ENCODE assay signal across 8 mouse cellular contexts in the genomic region with DNA sequence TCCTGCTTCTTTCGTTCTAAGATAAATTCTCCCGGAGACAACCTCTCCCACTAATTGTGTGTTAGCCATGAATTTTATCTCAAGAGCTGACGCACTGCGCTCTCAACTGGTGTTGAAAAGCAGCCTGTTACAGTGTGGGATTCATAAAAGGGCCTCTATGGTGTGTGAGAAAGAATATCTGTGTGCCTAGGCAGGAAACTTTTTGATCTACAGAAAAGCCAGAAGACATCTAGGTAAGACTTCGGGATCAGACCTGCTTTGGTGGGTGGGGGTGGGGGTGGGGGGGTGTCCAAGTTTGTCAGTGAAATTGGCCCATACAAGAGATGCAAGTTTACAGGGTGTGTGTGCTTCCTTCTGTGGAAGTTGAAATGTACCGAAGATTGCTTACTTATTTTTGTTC.
DNase-seq lines count a peak whose midpoint lies in the region; ATAC-seq lines count a peak whose summit lies in the region.

No protein-coding gene starts in this region.

- peak; percentile 32 for DNase-seq in adrenal gland, postnatal 10 days
- no peak for DNase-seq in adrenal gland, postnatal 4 days (ENCODE audit: low spot score in 2 of 2)
- DNase-seq in NIH3T3 (ENCODE audit: low read depth), result peak; percentile 56
- peak; percentile 67 for DNase-seq in heart, adult 8-10 months (ENCODE audit: low spot score)
- DNase-seq in midbrain, embryonic 11.5 days (ENCODE audit: low spot score, missing footprints), result no peak
- no peak for DNase-seq in spleen, postnatal 10 days (ENCODE audit: low spot score in 2 of 2)

- peak overlapping the region; percentile 90 for H3K27ac ChIP-seq in kidney, embryonic 14.5 days (ENCODE audit: low read depth, low read length)
- H3K27ac ChIP-seq in midbrain, embryonic 11.5 days (ENCODE audit: low read depth, low read length), result peak overlapping the region; percentile 78

- peak overlapping the region; percentile 42; the same call in 1 of the 2 replicates for H3K9ac ChIP-seq in kidney, embryonic 14.5 days (ENCODE audit: low read depth, low read length)
- H3K9ac ChIP-seq in midbrain, embryonic 11.5 days (ENCODE audit: low read length), result peak overlapping the region; percentile 43; the same call in 1 of the 2 replicates

- H3K4me1 ChIP-seq in kidney, embryonic 14.5 days (ENCODE audit: control insufficient read depth, insufficient read depth, low read length), result no peaks in the 10 kb centered on the region
- H3K4me1 ChIP-seq in midbrain, embryonic 11.5 days (ENCODE audit: control insufficient read depth, insufficient read depth, low read length), result peaks cover 7% of the 10 kb centered on the region

- no peaks in the 10 kb centered on the region for H3K9me3 ChIP-seq in kidney, embryonic 14.5 days (ENCODE audit: control insufficient read depth, low read length)
- no peaks in the 10 kb centered on the region for H3K9me3 ChIP-seq in midbrain, embryonic 11.5 days (ENCODE audit: control insufficient read depth, low read length)

- peak overlapping the region; percentile 42 for H3K4me2 ChIP-seq in kidney, embryonic 14.5 days (replicated peaks; ENCODE audit: low read depth, low read length)
- H3K4me2 ChIP-seq in midbrain, embryonic 11.5 days, result peak overlapping the region; percentile 26

- peak overlapping the region; percentile 30; the same call in 1 of the 2 replicates for H3K4me3 ChIP-seq in kidney, embryonic 14.5 days (ENCODE audit: low read length)
- H3K4me3 ChIP-seq in midbrain, embryonic 11.5 days (ENCODE audit: low read depth, low read length), result peak overlapping the region; percentile 19

- peak; percentile 79 for ATAC-seq in kidney, embryonic 14.5 days (ENCODE audit: low FRiP score, low TSS enrichment)
- ATAC-seq in midbrain, embryonic 11.5 days (ENCODE audit: low FRiP score), result peak; percentile 62
- no peak for ATAC-seq in CD4-positive, CD25-positive, alpha-beta regulatory T cell, adult 4 months

- 44% methylated on average over 6 of the region's 6 CpGs for WGBS in kidney, embryonic 14.5 days
- WGBS in midbrain, embryonic 11.5 days, result 75% methylated on average over 6 of the region's 6 CpGs

- H3K36me3 ChIP-seq in kidney, embryonic 14.5 days (ENCODE audit: control insufficient read depth, insufficient read depth, low read length), result no peaks in the 10 kb centered on the region
- no peaks in the 10 kb centered on the region for H3K36me3 ChIP-seq in midbrain, embryonic 11.5 days (ENCODE audit: control insufficient read depth, insufficient read depth, low read length)

- no peaks in the 10 kb centered on the region for H3K27me3 ChIP-seq in kidney, embryonic 14.5 days (ENCODE audit: control insufficient read depth, insufficient read depth, low read length)
- H3K27me3 ChIP-seq in midbrain, embryonic 11.5 days (ENCODE audit: control insufficient read depth, insufficient read depth, low read length), result no peaks in the 10 kb centered on the region

Comparison
In these comparisons a context has a peak if more than half of its experiments do, and no peak if none do; other contexts are left out.
1. DNase-seq: peak in adrenal gland, postnatal 10 days (single experiment), NIH3T3 (single experiment) and heart, adult 8-10 months (single experiment); none in adrenal gland, postnatal 4 days (0 of 2), midbrain, embryonic 11.5 days (single experiment) and spleen, postnatal 10 days (0 of 2).